Mouse (Mus musculus): Measurements from ENCODE around the gene Dpy30. TPM values are rescaled to one million over a fixed set of nuclear protein-coding genes. Genes with fewer than 3 reads are reported as not detected.

Dpy30 gene
- total and polyA plus RNA-seq, 3 experiments: 121 to 192 TPM; not detected in 1

DNA sequence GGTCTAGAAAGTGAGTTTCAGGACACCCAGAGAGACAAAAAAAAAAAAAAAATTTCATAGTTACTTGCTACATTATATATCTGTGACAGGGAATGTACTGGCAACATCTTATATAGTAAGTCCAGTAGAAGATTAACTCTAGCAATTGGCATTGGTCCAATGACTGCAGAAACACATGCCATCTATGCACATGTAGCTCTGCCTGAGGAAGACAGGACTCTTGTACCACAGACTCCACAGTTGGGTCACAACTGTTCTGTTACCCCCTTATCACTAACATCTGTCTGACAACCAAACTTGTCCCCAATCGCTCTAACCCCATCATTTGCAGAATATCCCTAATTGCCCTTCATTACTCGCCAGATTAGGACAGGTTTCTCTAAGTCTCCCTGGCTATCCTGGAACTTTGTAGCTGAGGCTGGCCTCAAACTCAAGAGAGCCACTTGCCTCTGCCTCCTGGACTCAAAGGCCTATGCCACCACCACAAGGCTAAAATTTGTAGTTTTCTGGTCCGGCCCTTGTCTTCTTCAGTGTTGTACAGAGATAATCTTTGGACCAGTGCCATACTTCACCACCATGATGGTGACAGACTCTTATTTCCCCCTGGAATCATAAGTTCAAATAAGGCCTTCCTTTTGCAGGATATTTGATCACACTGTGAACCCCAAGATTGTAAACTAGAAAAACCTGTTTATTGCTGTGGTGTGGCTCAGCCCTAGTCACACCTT lies 52.0 kb downstream of the Dpy30 start (continued):
- TF ChIP-seq EP300 (IDR thresholded peaks at IDR 0.05; ENCODE audit: low read depth in 1 of 2, low read length in 2 of 2) (peak; percentile 21 to 70; a peak in 3 of 4 replicates), RAD21 (IDR thresholded peaks at IDR 0.05; ENCODE audit: low read depth, low read length) (no peak), GATA1 (IDR thresholded peaks at IDR 0.05; ENCODE audit: low read depth, low read length) (0 out of 2 replicates have a peak, but pooled peaks have one; percentile 64)

GRCm38 (mm10) chr17:74270205-74270604 lies 53.5 kb downstream of the Dpy30 start:
- Histone ChIP-seq H3K9me3 (replicated peaks; ENCODE audit: insufficient read depth, low read length) (no peaks in the 10 kb centered on the region), H3K36me3 (ENCODE audit: control insufficient read depth in 1 of 2, insufficient read depth in 2 of 2, low read length in 2 of 2) (peaks cover 18 to 76% of the 10 kb centered on the region in 2 experiments), H3K79me2 (ENCODE audit: control insufficient read depth, insufficient read depth, low read length, poor library complexity) (peaks cover 60% of the 10 kb centered on the region), H3K27me3 (ENCODE audit: control insufficient read depth in 1 of 2, insufficient read depth in 2 of 2, low read length in 2 of 2) (no peaks in the 10 kb centered on the region), H3K4me3 (ENCODE audit: control insufficient read depth in 1 of 2, insufficient read depth in 1 of 2, low read depth in 2 of 2, low read length in 2 of 2) (no peak overlapping the region), H3K9ac (ENCODE audit: control insufficient read depth, low read depth, low read length, poor library complexity, severe bottlenecking) (no peak overlapping the region), H3K4me1 (ENCODE audit: control insufficient read depth in 1 of 2, insufficient read depth in 2 of 2, low read length in 2 of 2) (peaks cover 42 to 53% of the 10 kb centered on the region in 2 experiments), H3K27ac (ENCODE audit: control insufficient read depth, low read depth, low read length) (no peak overlapping the region)
- TF ChIP-seq GABPA (IDR thresholded peaks at IDR 0.05; ENCODE audit: low read depth, low read length) (no peak), MYB (IDR thresholded peaks at IDR 0.05; ENCODE audit: low read depth, low read length) (peak; percentile 70; the same call in 1 of the 2 replicates), SIN3A (IDR thresholded peaks at IDR 0.05; ENCODE audit: low read length) (no peak), JUND (IDR thresholded peaks at IDR 0.05; ENCODE audit: low read depth, low read length) (no peak), RCOR1 (IDR thresholded peaks at IDR 0.05; ENCODE audit: low read depth, low read length) (no peak), MEF2A (IDR thresholded peaks at IDR 0.05; ENCODE audit: extremely low read depth, insufficient replicate concordance, low read depth, low read length, poor library complexity, severe bottlenecking) (no peak), MAZ (IDR thresholded peaks at IDR 0.05; ENCODE audit: low read depth, low read length) (no peak), HCFC1 (IDR thresholded peaks at IDR 0.05; ENCODE audit: low read depth, low read length) (no peak), EP300 (IDR thresholded peaks at IDR 0.05; ENCODE audit: low read depth in 1 of 2, low read length in 2 of 2) (peak; percentile 65 to 78; a peak in 3 of 4 replicates), RAD21 (IDR thresholded peaks at IDR 0.05; ENCODE audit: low read depth, low read length) (no peak), TCF12 (IDR thresholded peaks at IDR 0.05; ENCODE audit: low read depth, low read length) (peak; percentile 51; the same call in 1 of the 2 replicates), GATA1 (IDR thresholded peaks at IDR 0.05; ENCODE audit: low read depth, low read length) (peak; percentile 22; the same call in 1 of the 2 replicates), CTCF (IDR thresholded peaks at IDR 0.05 in 2 of 3, conservative IDR thresholded peaks at IDR 0.05 in 1 of 3; ENCODE audit: control insufficient read depth in 1 of 3, insufficient read depth in 1 of 3, low read depth in 2 of 3, low read length in 3 of 3, poor library complexity in 1 of 3, severe bottlenecking in 1 of 3) (no peak), CHD1 (IDR thresholded peaks at IDR 0.05; ENCODE audit: low read depth, low read length) (no peak), ZC3H11A (IDR thresholded peaks at IDR 0.05; ENCODE audit: low read depth, low read length) (no peak)
- DNase-seq (ENCODE audit: low read depth, low spot score): no peak
